8 mouse cellular contexts compared by ENCODE assay signal in genomic region chr14:79389438-79390264, GRCm38 (mm10). TPM values are rescaled to one million over a fixed set of nuclear protein-coding genes. Genes with fewer than 3 reads are reported as not detected.
A peak's percentile ranks its signal among the peaks of the same experiment; 100 is the strongest.
DNase-seq lines count a peak whose midpoint lies in the region; ATAC-seq and TF ChIP-seq lines count a peak whose summit lies in the region.

No protein-coding gene starts in this region.

- no peak for TF ChIP-seq CTCF in forebrain, postnatal 0 days (IDR thresholded peaks at IDR 0.05; ENCODE audit: low read depth)
- TF ChIP-seq CTCF in hindbrain, postnatal 0 days (IDR thresholded peaks at IDR 0.05; ENCODE audit: low read depth), result no peak
- TF ChIP-seq CTCF in olfactory bulb, adult 2 months (IDR thresholded peaks at IDR 0.05; ENCODE audit: insufficient read depth, low read depth, low read length), result no peak

- H3K4me3 ChIP-seq in neural tube, embryonic 11.5 days (ENCODE audit: low read depth, low read length), result peak overlapping the region; percentile 73
- H3K4me3 ChIP-seq in forebrain, postnatal 0 days (ENCODE audit: low read depth, low read length), result peak overlapping the region; percentile 84
- peak overlapping the region; percentile 92 for H3K4me3 ChIP-seq in hindbrain, postnatal 0 days (ENCODE audit: low read length)
- peak overlapping the region; percentile 79 for H3K4me3 ChIP-seq in liver, embryonic 16.5 days (ENCODE audit: low read depth, low read length)
- peak overlapping the region; percentile 77 for H3K4me3 ChIP-seq in olfactory bulb, adult 2 months (ENCODE audit: insufficient read depth, low read depth, low read length)

- H3K4me2 ChIP-seq in neural tube, embryonic 11.5 days (ENCODE audit: low read depth), result peak overlapping the region; percentile 86
- H3K4me2 ChIP-seq in forebrain, postnatal 0 days (ENCODE audit: low read depth), result peak overlapping the region; percentile 65
- peak overlapping the region; percentile 90 for H3K4me2 ChIP-seq in hindbrain, postnatal 0 days (ENCODE audit: low read depth, low read length)
- peak overlapping the region; percentile 88 for H3K4me2 ChIP-seq in liver, embryonic 16.5 days (ENCODE audit: low read depth, low read length)

- peak overlapping the region; percentile 96 for H3K27ac ChIP-seq in neural tube, embryonic 11.5 days (ENCODE audit: low read depth, low read length)
- H3K27ac ChIP-seq in forebrain, postnatal 0 days (ENCODE audit: low read depth, low read length), result peak overlapping the region; percentile 79; the same call in 1 of the 2 replicates
- peak overlapping the region; percentile 83 for H3K27ac ChIP-seq in hindbrain, postnatal 0 days
- H3K27ac ChIP-seq in liver, embryonic 16.5 days (ENCODE audit: low read length), result peak overlapping the region; percentile 98
- H3K27ac ChIP-seq in olfactory bulb, adult 2 months (ENCODE audit: insufficient read depth, low read depth, low read length), result peak overlapping the region; percentile 68

- no peak for DNase-seq in neural tube, embryonic 11.5 days (ENCODE audit: low spot score)
- DNase-seq in neural tube, embryonic 10.5 days (ENCODE audit: extremely low spot score, low spot score), result no peak
- peak; percentile 75 for DNase-seq in cerebellum, adult 9-10 months
- DNase-seq in forebrain, postnatal 0 days, result no peak
- peak; percentile 14 for DNase-seq in hindbrain, postnatal 0 days (ENCODE audit: low spot score)

- WGBS in neural tube, embryonic 11.5 days, result 2% methylated on average over 16 of the region's 16 CpGs
- WGBS in forebrain, postnatal 0 days, result under 1% methylated on average over 16 of the region's 16 CpGs
- WGBS in hindbrain, postnatal 0 days, result 2% methylated on average over 16 of the region's 16 CpGs
- 1% methylated on average over 16 of the region's 16 CpGs for WGBS in liver, embryonic 16.5 days (ENCODE audit: insufficient replicate concordance)
- WGBS in olfactory bulb, adult 2 months, result under 1% methylated on average over 16 of the region's 16 CpGs

- H3K9me3 ChIP-seq in neural tube, embryonic 11.5 days (ENCODE audit: control insufficient read depth, low read length), result no peaks in the 10 kb centered on the region
- no peaks in the 10 kb centered on the region for H3K9me3 ChIP-seq in forebrain, postnatal 0 days (ENCODE audit: low read length)
- H3K9me3 ChIP-seq in hindbrain, postnatal 0 days (ENCODE audit: low read length), result no peaks in the 10 kb centered on the region
- H3K9me3 ChIP-seq in liver, embryonic 16.5 days (replicated peaks; ENCODE audit: control insufficient read depth, low read length), result no peaks in the 10 kb centered on the region

- no peaks in the 10 kb centered on the region for H3K4me1 ChIP-seq in neural tube, embryonic 11.5 days (ENCODE audit: control insufficient read depth, insufficient read depth, low read length)
- peaks cover 4% of the 10 kb centered on the region; the same call in 1 of the 2 replicates for H3K4me1 ChIP-seq in forebrain, postnatal 0 days (ENCODE audit: insufficient read depth)
- H3K4me1 ChIP-seq in hindbrain, postnatal 0 days (ENCODE audit: insufficient read depth, low read length), result peaks cover 5% of the 10 kb centered on the region; the same call in 1 of the 2 replicates
- peaks cover 17% of the 10 kb centered on the region for H3K4me1 ChIP-seq in liver, embryonic 16.5 days (ENCODE audit: control insufficient read depth, low read depth, low read length)
- no peaks in the 10 kb centered on the region for H3K4me1 ChIP-seq in olfactory bulb, adult 2 months (ENCODE audit: control insufficient read depth, insufficient read depth, low read length)

- no peak for TF ChIP-seq POLR2A in olfactory bulb, adult 2 months (IDR thresholded peaks at IDR 0.05; ENCODE audit: insufficient read depth, low read depth, low read length)

- peak; percentile 20 for ATAC-seq in neural tube, embryonic 11.5 days (ENCODE audit: insufficient read depth, low FRiP score, low TSS enrichment)
- ATAC-seq in forebrain, postnatal 0 days, result no peak
- no peak for ATAC-seq in hindbrain, postnatal 0 days
- ATAC-seq in liver, embryonic 16.5 days (ENCODE audit: low read depth), result no peak
- no peak for ATAC-seq in activated CD4-positive, CD25-positive, alpha-beta regulatory T cell, adult 4 months

- H3K27me3 ChIP-seq in neural tube, embryonic 11.5 days (ENCODE audit: control insufficient read depth, insufficient read depth, low read length), result no peaks in the 10 kb centered on the region
- H3K27me3 ChIP-seq in forebrain, postnatal 0 days (ENCODE audit: insufficient read depth, low read length), result no peaks in the 10 kb centered on the region
- no peaks in the 10 kb centered on the region for H3K27me3 ChIP-seq in hindbrain, postnatal 0 days (ENCODE audit: insufficient read depth, low read length)
- no peaks in the 10 kb centered on the region for H3K27me3 ChIP-seq in liver, embryonic 16.5 days (ENCODE audit: control insufficient read depth, insufficient read depth, low read depth, low read length)

- H3K36me3 ChIP-seq in neural tube, embryonic 11.5 days (ENCODE audit: control insufficient read depth, insufficient read depth, low read length), result 0 out of 2 replicates have a peak, but pooled peaks cover 2% of the 10 kb centered on the region
- peaks cover 3% of the 10 kb centered on the region; the same call in 1 of the 2 replicates for H3K36me3 ChIP-seq in forebrain, postnatal 0 days (ENCODE audit: insufficient read depth)
- no peaks in the 10 kb centered on the region for H3K36me3 ChIP-seq in hindbrain, postnatal 0 days (ENCODE audit: insufficient read depth, low read length)
- no peaks in the 10 kb centered on the region; the same call in 1 of the 2 replicates for H3K36me3 ChIP-seq in liver, embryonic 16.5 days (ENCODE audit: control insufficient read depth, insufficient read depth)

- H3K9ac ChIP-seq in neural tube, embryonic 11.5 days (ENCODE audit: low read length), result peak overlapping the region; percentile 89
- H3K9ac ChIP-seq in forebrain, postnatal 0 days, result peak overlapping the region; percentile 53
- H3K9ac ChIP-seq in hindbrain, postnatal 0 days (replicated peaks; ENCODE audit: low read length), result peak overlapping the region; percentile 67
- peak overlapping the region; percentile 94 for H3K9ac ChIP-seq in liver, embryonic 16.5 days (ENCODE audit: low read depth, low read length)

RNA-seq across cellular contexts. Expression of gene Naa16, which starts 0.9 kb away (rescaled TPM):
- polyA plus RNA-seq in neural tube, embryonic 11.5 days (2014; fragmentation: Nextera tagmentation; extraction: Ambion mirVana), result 35.5 and 38.8 TPM in 2 replicates
- 5.7 and 10.9 TPM in 2 replicates for total RNA-seq in forebrain, postnatal 0 days (2014; rRNA removed)
- polyA plus RNA-seq in forebrain, postnatal 0 days (2015; fragmentation: Nextera tagmentation; extraction: Ambion mirVana), result 8.5 and 10.5 TPM in 2 replicates
- total RNA-seq in hindbrain, postnatal 0 days (2014; rRNA removed), result 2.4 and 5.5 TPM in 2 replicates
- polyA plus RNA-seq in hindbrain, postnatal 0 days (2015; fragmentation: Nextera tagmentation; extraction: Ambion mirVana), result 14.4 and 15.0 TPM in 2 replicates
- 21.3 and 25.0 TPM in 2 replicates for polyA plus RNA-seq in liver, embryonic 16.5 days (2015; fragmentation: Nextera tagmentation; extraction: Ambion mirVana)
- polyA plus RNA-seq in olfactory bulb, adult 2 months (2012; ENCODE audit: insufficient read depth, insufficient read length, low replicate concordance, missing spikeins), result not detected in 2 replicates
- 10 to 100 TPM; 59.7 to 67.3 TPM for polyA plus RNA-seq in activated CD4-positive, CD25-positive, alpha-beta regulatory T cell, adult 4 months (2017; shearing (Covaris generic))

RNA-seq across cellular contexts. Expression of gene Mtrf1, which starts 7.9 kb away (rescaled TPM):
- 11.7 and 11.8 TPM in 2 replicates for polyA plus RNA-seq in neural tube, embryonic 11.5 days (2014; fragmentation: Nextera tagmentation; extraction: Ambion mirVana)
- 6.9 and 7.4 TPM in 2 replicates for total RNA-seq in forebrain, postnatal 0 days (2014; rRNA removed)
- 10.5 and 10.8 TPM in 2 replicates for polyA plus RNA-seq in forebrain, postnatal 0 days (2015; fragmentation: Nextera tagmentation; extraction: Ambion mirVana)
- 4.1 and 6.6 TPM in 2 replicates for total RNA-seq in hindbrain, postnatal 0 days (2014; rRNA removed)
- 9.5 and 12.1 TPM in 2 replicates for polyA plus RNA-seq in hindbrain, postnatal 0 days (2015; fragmentation: Nextera tagmentation; extraction: Ambion mirVana)
- 3.5 and 4.3 TPM in 2 replicates for polyA plus RNA-seq in liver, embryonic 16.5 days (2015; fragmentation: Nextera tagmentation; extraction: Ambion mirVana)
- polyA plus RNA-seq in olfactory bulb, adult 2 months (2012; ENCODE audit: insufficient read depth, insufficient read length, low replicate concordance, missing spikeins), result not detected in 2 replicates
- polyA plus RNA-seq in activated CD4-positive, CD25-positive, alpha-beta regulatory T cell, adult 4 months (2017; shearing (Covaris generic)), result 1 to 10 TPM; 6.2 to 7.5 TPM

RNA-seq across cellular contexts. Expression of gene Kbtbd7, which starts 36.7 kb away (rescaled TPM):
- polyA plus RNA-seq in neural tube, embryonic 11.5 days (2014; fragmentation: Nextera tagmentation; extraction: Ambion mirVana), result 18.4 and 19.9 TPM in 2 replicates
- total RNA-seq in forebrain, postnatal 0 days (2014; rRNA removed), result 34.2 and 40.7 TPM in 2 replicates
- 10.7 and 13.7 TPM in 2 replicates for polyA plus RNA-seq in forebrain, postnatal 0 days (2015; fragmentation: Nextera tagmentation; extraction: Ambion mirVana)
- total RNA-seq in hindbrain, postnatal 0 days (2014; rRNA removed), result 27.0 and 27.8 TPM in 2 replicates
- 10.2 and 10.7 TPM in 2 replicates for polyA plus RNA-seq in hindbrain, postnatal 0 days (2015; fragmentation: Nextera tagmentation; extraction: Ambion mirVana)
- 3.2 and 3.4 TPM in 2 replicates for polyA plus RNA-seq in liver, embryonic 16.5 days (2015; fragmentation: Nextera tagmentation; extraction: Ambion mirVana)
- not detected in 2 replicates for polyA plus RNA-seq in olfactory bulb, adult 2 months (2012; ENCODE audit: insufficient read depth, insufficient read length, low replicate concordance, missing spikeins)
- polyA plus RNA-seq in activated CD4-positive, CD25-positive, alpha-beta regulatory T cell, adult 4 months (2017; shearing (Covaris generic)), result 1 to 10 TPM in 1 of 2 experiments, under 1 TPM in 1; 0.65 to 1.9 TPM

Comparison
In these comparisons a context has a peak if more than half of its experiments do, and no peak if none do; other contexts are left out.
1. DNase-seq: peak in cerebellum, adult 9-10 months (single experiment) and hindbrain, postnatal 0 days (single experiment); none in neural tube, embryonic 11.5 days (single experiment), neural tube, embryonic 10.5 days (single experiment) and forebrain, postnatal 0 days (single experiment).
2. Peak in every context shown above with its lines, with median percentiles within 50 percentile points of each other: H3K27ac ChIP-seq, H3K4me2 ChIP-seq, H3K4me3 ChIP-seq and H3K9ac ChIP-seq.